ENCODE assay signal across 22 mouse cellular contexts in genomic region chr3:121327406-121327805, GRCm38 (mm10). TPM values are rescaled to one million over a fixed set of nuclear protein-coding genes. Genes with fewer than 3 reads are reported as not detected.
DNase-seq lines count a peak whose midpoint lies in the region; ATAC-seq and TF ChIP-seq lines count a peak whose summit lies in the region.
"Had no signal": no experiment of that assay in that cellular context is flagged by ENCODE, and none has a peak within 500 bp of the region (broad histone marks: within the 10 kb centered on the region; RNA-seq: fewer than 3 reads in every experiment).

No protein-coding gene starts in this region.

- H3K27ac ChIP-seq in left cerebral cortex, adult 2 months = no peak overlapping the region
- no peak overlapping the region for H3K27ac ChIP-seq in stomach, postnatal 0 days (replicated peaks)
- H3K27ac ChIP-seq: embryonic facial prominence, embryonic 12.5 days; gastrocnemius, adult 2 months; heart, embryonic 10.5 days had no signal

- 0 out of 2 replicates have a peak, but pooled peaks cover 2% of the 10 kb centered on the region for H3K4me1 ChIP-seq in stomach, postnatal 0 days (replicated peaks; ENCODE audit: control insufficient read depth, insufficient read depth)
- H3K4me1 ChIP-seq: heart, embryonic 10.5 days had no signal

- no peak overlapping the region for H3ac ChIP-seq in myocyte (ENCODE audit: control insufficient read depth, insufficient read length)

- no peak overlapping the region for H3K9ac ChIP-seq in stomach, postnatal 0 days (ENCODE audit: low read length)
- H3K9ac ChIP-seq: embryonic facial prominence, embryonic 12.5 days had no signal

- intact Hi-C loops in left cerebral cortex, postnatal 4 days (cut with DNase I) = no loop called here
- intact Hi-C loops in left cerebral cortex, adult 2 months (cut with DNase I) = no loop called here

- ATAC-seq in stomach, postnatal 0 days (ENCODE audit: low FRiP score, low TSS enrichment) = no peak
- ATAC-seq: forebrain, embryonic 14.5 days; hindbrain, embryonic 16.5 days had no signal

- no peaks in the 10 kb centered on the region for H3K79me2 ChIP-seq in myocyte (ENCODE audit: control insufficient read depth, insufficient read depth)

- 58% methylated on average over 5 of the region's 5 CpGs for WGBS in stomach, postnatal 0 days

- DNase-seq in adrenal gland, postnatal 25 days = peak; percentile 16
- DNase-seq in adrenal gland, postnatal 4 days (ENCODE audit: low spot score in 2 of 2) = no peak
- peak; percentile 22 for DNase-seq in left cerebral cortex, postnatal 4 days
- DNase-seq in left cerebral cortex, adult 2 months (ENCODE audit: extremely low spot score in 1 of 2, low spot score in 2 of 2) = no peak
- peak; percentile 6 for DNase-seq in adipocyte (ENCODE audit: low spot score)
- no peak for DNase-seq in lung, postnatal 25 days (ENCODE audit: low spot score)
- no peak for DNase-seq in stomach, postnatal 0 days (ENCODE audit: low spot score)
- DNase-seq: adrenal gland, postnatal 36 days; cerebellum, adult 11-12 months; cerebellum, adult 9-10 months; cerebellum, postnatal 25 days; gastrocnemius, adult 2 months; gastrocnemius, postnatal 25 days; heart, adult 18-20 months; heart, postnatal 14 days; kidney, adult 18-20 months had no signal

- no peaks in the 10 kb centered on the region for H3K9me3 ChIP-seq in stomach, postnatal 0 days (ENCODE audit: control insufficient read depth, low read length)
- H3K9me3 ChIP-seq: embryonic facial prominence, embryonic 12.5 days; heart, embryonic 10.5 days had no signal

- no peaks in the 10 kb centered on the region for H3K36me3 ChIP-seq in myocyte (ENCODE audit: control insufficient read depth, insufficient read depth)
- no peaks in the 10 kb centered on the region; the same call in 1 of the 2 replicates for H3K36me3 ChIP-seq in stomach, postnatal 0 days (ENCODE audit: control insufficient read depth, insufficient read depth, low read length)
- H3K36me3 ChIP-seq: embryonic facial prominence, embryonic 12.5 days had no signal

- TF ChIP-seq CTCF in left cerebral cortex, adult 2 months (IDR thresholded peaks at IDR 0.05) = no peak
- TF ChIP-seq CTCF in stomach, postnatal 0 days (IDR thresholded peaks at IDR 0.05; ENCODE audit: low read depth) = no peak

- no peaks in the 10 kb centered on the region for H3K27me3 ChIP-seq in myocyte (ENCODE audit: control insufficient read depth, insufficient read depth, insufficient read length)
- no peaks in the 10 kb centered on the region for H3K27me3 ChIP-seq in stomach, postnatal 0 days (ENCODE audit: control insufficient read depth, insufficient read depth, low read length)
- H3K27me3 ChIP-seq: CH12.LX; embryonic facial prominence, embryonic 12.5 days had no signal

- TF ChIP-seq EP300 in stomach, postnatal 0 days (optimal IDR thresholded peaks at IDR 0.05) = no peak

- no peak for TF ChIP-seq POLR2A in myocyte (IDR thresholded peaks at IDR 0.05; ENCODE audit: insufficient read length, low read depth)

- H3K4me2 ChIP-seq in myocyte (ENCODE audit: low read depth) = peak overlapping the region; percentile 52
- no peak overlapping the region for H3K4me2 ChIP-seq in stomach, postnatal 0 days (replicated peaks; ENCODE audit: low read depth)
- H3K4me2 ChIP-seq: embryonic facial prominence, embryonic 12.5 days had no signal

- no peak overlapping the region for H3K4me3 ChIP-seq in left cerebral cortex, adult 2 months
- H3K4me3 ChIP-seq in myocyte = no peak overlapping the region
- H3K4me3 ChIP-seq in stomach, postnatal 0 days (ENCODE audit: low read depth, low read length) = no peak overlapping the region
- H3K4me3 ChIP-seq: embryonic facial prominence, embryonic 12.5 days; gastrocnemius, adult 2 months; heart, embryonic 10.5 days had no signal

TF ChIP-seq in myocyte, 11 proteins besides CTCF, POLR2A, EP300 and RAD21:
- TF ChIP-seq MYOD1 (IDR thresholded peaks at IDR 0.05; ENCODE audit: control insufficient read depth in 1 of 3, insufficient read length in 2 of 3, low read depth in 2 of 3) (peak in 1 of 3 experiments; percentile 40), MYOG (IDR thresholded peaks at IDR 0.05; ENCODE audit: control insufficient read depth in 1 of 3, insufficient read depth in 1 of 3, insufficient read length in 2 of 3, low read depth in 2 of 3) (peak in 1 of 3 experiments; percentile 15), MAX (IDR thresholded peaks at IDR 0.05; ENCODE audit: low read depth) (no peak)

RNA-seq across cellular contexts. Expression of gene Alg14, which starts 35.8 kb away (rescaled TPM):
- 41.7 and 55.2 TPM in 2 replicates for total RNA-seq in adrenal gland, postnatal 25 days (2021)
- total RNA-seq in adrenal gland, postnatal 4 days (2021) = 10 to 100 TPM; 27.6 to 31.0 TPM
- total RNA-seq in left cerebral cortex, postnatal 4 days (2021) = 10 to 100 TPM; 17.9 to 22.0 TPM
- 10 to 100 TPM; 13.9 to 15.6 TPM for total RNA-seq in left cerebral cortex, adult 2 months (2021)
- polyA plus RNA-seq in myocyte (2012; fragmentation: generic; extraction: Trizol) = 14.8 TPM
- polyA plus RNA-seq in stomach, postnatal 0 days (2015; fragmentation: Nextera tagmentation; extraction: Ambion mirVana) = 35.3 and 35.7 TPM in 2 replicates

RNA-seq across cellular contexts. Expression of gene Tmem56, which starts 44.5 kb away (rescaled TPM):
- 30.2 and 34.0 TPM in 2 replicates for total RNA-seq in adrenal gland, postnatal 25 days (2021)
- total RNA-seq in adrenal gland, postnatal 4 days (2021) = 10 to 100 TPM; 19.4 to 22.0 TPM
- 10 to 100 TPM; 17.2 to 19.2 TPM for total RNA-seq in left cerebral cortex, postnatal 4 days (2021)
- total RNA-seq in left cerebral cortex, adult 2 months (2021) = 10 to 100 TPM; 46.6 to 51.7 TPM
- polyA plus RNA-seq in myocyte (2012; fragmentation: generic; extraction: Trizol) = 0.13 TPM
- 2.6 TPM in 2 replicates for polyA plus RNA-seq in stomach, postnatal 0 days (2015; fragmentation: Nextera tagmentation; extraction: Ambion mirVana)
- total RNA-seq: CH12.LX had no signal

Comparison
In these comparisons a context has a peak if more than half of its experiments do, and no peak if none do; other contexts are left out.
1. DNase-seq: peak in adrenal gland, postnatal 25 days (single experiment), left cerebral cortex, postnatal 4 days (single experiment) and adipocyte (single experiment); none in adrenal gland, postnatal 4 days (0 of 2), left cerebral cortex, adult 2 months (0 of 2), lung, postnatal 25 days (single experiment) and stomach, postnatal 0 days (single experiment).